Mouse (Mus musculus) G1E (cell line): ENCODE data around the gene Rnf216. TPM values are rescaled to one million over a fixed set of nuclear protein-coding genes. Genes with fewer than 3 reads are reported as not detected.

Experiments used
- ATAC-seq: 2 replicates; pipeline ENCODE4 v1.8.0; 2016; ENCODE audit warnings: mild to moderate bottlenecking; ENCODE audit not compliant: insufficient number of reproducible peaks, poor library complexity, low FRiP score, severe bottlenecking; ENCODE audit errors: extremely low read depth
- DNase-seq: peaks from one replicate; pipeline ENCODE4 v3.0.0; 2012; ENCODE audit warnings: low spot score
- H3K27me3 ChIP-seq: 2 replicates; pipeline ENCODE4 v1.6.1; 2012; ENCODE audit warnings: mild to moderate bottlenecking, low read length, inconsistent platforms; ENCODE audit not compliant: insufficient read depth
- H3K36me3 ChIP-seq: replicated peaks from 2 replicates; pipeline ENCODE3; 2012; ENCODE audit warnings: mild to moderate bottlenecking, inconsistent platforms
- H3K4me1 ChIP-seq: 2 replicates; pipeline ENCODE4 v1.6.1; 2012; ENCODE audit warnings: low read depth, low read length, inconsistent platforms, mixed read lengths; ENCODE audit not compliant: insufficient read depth
- H3K4me3 ChIP-seq: 2 replicates; pipeline ENCODE4 v1.5.1; 2012; ENCODE audit warnings: low read depth, mild to moderate bottlenecking, inconsistent platforms, low read length, moderate library complexity, mixed read lengths
- H3K9me3 ChIP-seq: replicated peaks from 2 replicates; pipeline ENCODE4 v1.6.1; 2012; ENCODE audit warnings: inconsistent platforms
- CTCF ChIP-seq: IDR thresholded peaks from 2 replicates; pipeline ENCODE4 v1.5.1; 2012; ENCODE audit warnings: low read depth, low read length, inconsistent platforms, mixed read lengths
- GATA1 ChIP-seq: IDR thresholded peaks from 2 replicates; pipeline ENCODE4 v1.6.1; 2012; ENCODE audit warnings: borderline replicate concordance, low read length, inconsistent platforms, mixed read lengths
- GATA2 ChIP-seq: IDR thresholded peaks from 2 replicates; pipeline ENCODE4 v1.6.1; 2012; ENCODE audit warnings: low read depth, low read length, inconsistent platforms, borderline replicate concordance
- POLR2AphosphoS5 ChIP-seq: IDR thresholded peaks from 2 replicates; pipeline ENCODE4 v1.6.1; 2012; ENCODE audit warnings: low read depth, low read length, inconsistent platforms; ENCODE audit not compliant: insufficient replicate concordance
- TAL1 ChIP-seq: conservative IDR thresholded peaks from 2 replicates; pipeline ENCODE4 v1.6.1; 2012; ENCODE audit warnings: low read depth, low read length, inconsistent platforms, mixed read lengths
- polyA plus RNA-seq: library from polyadenylated mRNA; stranded (reverse); fragments of >175 nt; gene quantifications from 2 replicates; pipeline ENCODE4 v1.2.3, GENCODE M21; 2012
- total RNA-seq, 2 experiments: library from RNA; stranded (forward) in 1 of 2; stranded (reverse) in 1 of 2; fragments of 200-1000 nt in 1 of 2; fragments of >200 nt in 1 of 2; fragmentation: Nextera tagmentation in 1 of 2; gene quantifications; 2 replicates each; pipeline ENCODE4 v1.2.3; 2014 to 2017

The Rnf216 gene
- total and polyA plus RNA-seq, 3 experiments: 35.5 to 89.5 (median 54.9) TPM

DNA sequence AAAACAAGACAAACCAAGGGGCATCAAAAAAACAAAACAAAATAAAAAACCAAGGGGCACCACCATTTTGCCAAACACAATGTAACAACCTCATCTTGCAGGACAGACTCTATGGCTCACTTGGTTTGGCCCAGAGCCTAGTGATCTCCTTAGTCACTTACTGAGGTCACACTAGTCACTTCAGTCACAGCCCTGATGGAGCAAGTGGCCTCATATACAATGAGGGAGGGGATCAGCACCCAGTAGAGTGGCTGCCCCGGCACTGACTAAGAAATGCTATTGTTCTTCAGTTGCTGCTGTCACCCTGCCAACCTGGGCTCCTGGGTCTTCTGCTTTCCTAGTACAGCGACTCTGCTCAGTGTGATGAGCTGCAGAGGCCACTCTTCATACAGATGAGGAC lies 68.9 kb downstream of the Rnf216 start:
- Histone ChIP-seq H3K9me3 (no peaks in the 10 kb centered on the region), H3K4me1 (peaks cover 16% of the 10 kb centered on the region), H3K4me3 (no peak overlapping the region), H3K36me3 (peaks cover 93% of the 10 kb centered on the region), H3K27me3 (no peaks in the 10 kb centered on the region)
- DNase-seq (no peak), ATAC-seq (no peak)
- TF ChIP-seq TAL1 (no peak), POLR2AphosphoS5 (no peak), GATA2 (no peak), CTCF (no peak), GATA1 (no peak)

DNA sequence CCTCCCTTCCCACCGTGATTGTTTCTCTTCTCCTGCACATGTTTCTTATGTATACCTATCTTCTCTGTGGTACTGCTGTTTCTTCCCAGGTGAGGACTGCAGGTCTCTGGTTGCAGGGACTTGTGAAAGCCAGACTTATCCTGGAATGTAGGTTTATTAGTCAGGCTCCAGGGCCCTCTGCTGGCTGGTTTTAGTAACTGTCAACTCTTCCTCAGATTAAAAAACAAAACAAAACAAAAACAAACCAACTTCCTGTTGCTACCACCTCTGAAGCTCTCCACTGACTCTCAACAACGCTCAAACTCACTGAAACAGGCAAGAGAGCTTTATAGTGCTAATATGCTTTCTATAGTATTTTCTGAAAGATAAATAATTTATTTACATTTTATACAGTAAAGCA lies 69.5 kb downstream of the Rnf216 start:
- no peaks in the 10 kb centered on the region for H3K27me3 ChIP-seq
- no peak overlapping the region for H3K4me3 ChIP-seq
- peaks cover 93% of the 10 kb centered on the region for H3K36me3 ChIP-seq
- peaks cover 14% of the 10 kb centered on the region; the same call in 1 of the 2 replicates for H3K4me1 ChIP-seq
- TF ChIP-seq CTCF: no peak
- TF ChIP-seq POLR2AphosphoS5: no peak
- TF ChIP-seq GATA1: no peak
- no peak for TF ChIP-seq TAL1
- TF ChIP-seq GATA2: no peak
- ATAC-seq: no peak
- no peaks in the 10 kb centered on the region for H3K9me3 ChIP-seq
- no peak for DNase-seq

DNA sequence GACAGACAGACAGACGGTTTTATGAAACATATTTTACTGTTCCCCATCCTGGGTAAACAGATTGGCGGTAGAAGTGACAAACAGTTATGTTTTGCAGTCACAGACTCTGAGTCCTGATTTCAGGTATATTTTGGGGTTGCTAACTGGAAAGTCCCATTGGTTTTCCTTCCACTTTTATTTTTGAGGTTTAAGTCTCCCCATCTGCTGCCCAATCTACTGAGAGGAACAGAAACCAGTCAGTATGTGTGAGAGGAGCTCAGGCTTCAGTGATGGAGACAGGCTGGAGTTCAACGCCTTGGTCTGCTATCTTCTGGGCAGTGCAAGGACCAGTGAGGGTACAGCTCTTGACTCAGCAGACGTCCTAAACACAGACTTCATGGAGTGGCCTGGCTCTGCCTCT lies 74.0 kb downstream of the Rnf216 start:
- no peak for TF ChIP-seq GATA2
- TF ChIP-seq CTCF: no peak
- no peak for TF ChIP-seq TAL1
- no peak for TF ChIP-seq GATA1
- no peak for TF ChIP-seq POLR2AphosphoS5
- Histone ChIP-seq H3K36me3 (peaks cover 92% of the 10 kb centered on the region), H3K4me1 (peaks cover 12% of the 10 kb centered on the region; the same call in 1 of the 2 replicates)

DNA sequence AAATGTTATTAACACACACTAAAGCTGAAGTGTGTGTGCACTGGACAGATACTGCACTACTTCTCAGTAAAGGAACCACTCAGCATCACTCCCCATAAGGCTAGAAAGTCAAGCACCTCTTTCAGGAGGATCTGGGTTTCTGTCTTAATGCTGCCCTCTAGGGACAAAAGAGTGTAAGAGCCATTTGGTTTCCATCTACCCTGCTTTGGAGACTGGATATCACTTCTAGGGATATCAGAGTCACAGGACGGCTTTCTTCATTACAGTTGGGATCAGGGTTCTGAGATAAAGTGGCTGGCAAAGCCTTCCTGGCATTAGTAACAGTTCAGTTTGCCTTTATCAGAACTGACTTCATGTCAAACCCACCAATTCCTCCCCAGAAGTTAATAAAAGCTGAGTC lies 75.6 kb downstream of the Rnf216 start:
- DNase-seq: peak; percentile 32
- Histone ChIP-seq H3K4me3 (no peak overlapping the region), H3K36me3 (peaks cover 91% of the 10 kb centered on the region), H3K4me1 (peaks cover 13% of the 10 kb centered on the region; the same call in 1 of the 2 replicates), H3K27me3 (no peaks in the 10 kb centered on the region), H3K9me3 (no peaks in the 10 kb centered on the region)
- ATAC-seq: no peak
- TF ChIP-seq GATA2 (no peak), CTCF (no peak; the same call in 1 of the 2 replicates), POLR2AphosphoS5 (no peak), GATA1 (no peak), TAL1 (no peak)

More for the DNA sequence above, 74.0 kb downstream of the Rnf216 start:
- DNase-seq (no peak), ATAC-seq (no peak)
- Histone ChIP-seq H3K9me3 (no peaks in the 10 kb centered on the region), H3K27me3 (no peaks in the 10 kb centered on the region), H3K4me3 (no peak overlapping the region)

DNA sequence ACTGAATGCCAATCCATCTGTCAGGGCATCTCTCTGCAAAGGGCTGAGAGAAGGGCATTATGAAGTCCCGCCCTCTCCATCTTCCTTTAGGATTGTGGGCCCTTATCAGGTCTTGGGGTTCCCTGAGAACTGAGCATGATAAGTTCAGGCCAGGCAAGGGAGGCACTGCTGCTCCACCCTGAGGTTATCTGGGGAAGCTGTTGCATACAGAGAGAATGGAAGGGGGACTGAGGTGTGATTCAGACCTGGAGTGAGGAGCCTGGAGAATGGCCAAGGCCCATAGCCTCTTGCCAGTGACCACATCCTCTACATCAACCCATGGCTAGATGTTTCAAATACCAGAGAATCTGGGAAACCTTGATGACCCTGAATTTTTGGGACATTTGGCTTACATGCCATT lies 76.7 kb downstream of the Rnf216 start:
- Histone ChIP-seq H3K4me3 (no peak overlapping the region), H3K9me3 (no peaks in the 10 kb centered on the region), H3K36me3 (peaks cover 93% of the 10 kb centered on the region), H3K27me3 (no peaks in the 10 kb centered on the region), H3K4me1 (peaks cover 13% of the 10 kb centered on the region; the same call in 1 of the 2 replicates)
- DNase-seq (no peak), ATAC-seq (no peak)
- TF ChIP-seq TAL1: no peak
- no peak for TF ChIP-seq CTCF
- no peak for TF ChIP-seq GATA2
- TF ChIP-seq GATA1: no peak
- TF ChIP-seq POLR2AphosphoS5: no peak

DNA sequence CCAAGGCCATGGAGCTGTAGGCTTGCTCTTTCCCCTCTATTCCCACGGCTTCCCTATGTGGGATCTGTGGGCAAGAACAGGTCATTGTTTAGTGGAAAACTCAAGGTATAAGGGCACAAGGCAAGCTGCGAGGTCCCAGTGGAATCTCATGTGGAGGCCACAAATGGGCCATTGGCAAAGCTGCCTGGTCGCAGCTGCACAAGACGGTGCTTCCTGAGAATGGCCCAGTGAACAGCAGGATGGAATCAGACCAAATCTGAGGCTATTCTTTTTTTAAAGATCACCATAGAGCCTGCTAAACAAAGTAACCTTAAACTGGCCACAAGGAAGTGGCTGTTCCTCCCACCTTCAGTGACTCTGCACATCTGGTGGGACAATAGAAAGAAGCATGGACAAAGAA lies 77.5 kb downstream of the Rnf216 start:
- Histone ChIP-seq H3K4me3 (no peak overlapping the region), H3K27me3 (no peaks in the 10 kb centered on the region), H3K36me3 (peaks cover 92% of the 10 kb centered on the region), H3K4me1 (peaks cover 13% of the 10 kb centered on the region; the same call in 1 of the 2 replicates), H3K9me3 (no peaks in the 10 kb centered on the region)
- no peak for TF ChIP-seq GATA2
- TF ChIP-seq GATA1: no peak
- DNase-seq (no peak), ATAC-seq (no peak)
